Mouse (Mus musculus) heart, embryonic 11.5 days (tissue): ENCODE measurements around the gene Fbxl4. TPM values are rescaled to one million over a fixed set of nuclear protein-coding genes. Genes with fewer than 3 reads are reported as not detected.

Experiments
- ATAC-seq: fragments of 200-750 bp; cut with Nextera tagmentation; replicated peaks from 2 replicates; pipeline ENCODE4 v1.8.0; 2017; ENCODE audit warnings: moderate library complexity; ENCODE audit not compliant: insufficient number of reproducible peaks, low FRiP score, low TSS enrichment
- H3K27ac ChIP-seq: fragments of 300-500 bp; sonication (generic); 2 replicates; pipeline ENCODE4 v1.5.1; 2014; ENCODE audit warnings: mild to moderate bottlenecking, low read depth, low read length
- H3K27me3 ChIP-seq: fragments of 300-500 bp; sonication (generic); 2 replicates; pipeline ENCODE4 v1.6.1; 2014; ENCODE audit warnings: mild to moderate bottlenecking, low read length, mixed read lengths; ENCODE audit not compliant: control insufficient read depth, insufficient read depth
- H3K36me3 ChIP-seq: fragments of 300-500 bp; sonication (generic); 2 replicates; pipeline ENCODE4 v1.6.1; 2014; ENCODE audit warnings: mild to moderate bottlenecking, low read length, moderate library complexity, mixed read lengths; ENCODE audit not compliant: control insufficient read depth, insufficient read depth
- H3K4me1 ChIP-seq: fragments of 300-500 bp; sonication (generic); 2 replicates; pipeline ENCODE4 v1.6.1; 2014; ENCODE audit warnings: low read length; ENCODE audit not compliant: control insufficient read depth, insufficient read depth
- H3K4me2 ChIP-seq: fragments of 300-500 bp; sonication (generic); 2 replicates; pipeline ENCODE4 v1.6.1; 2014; ENCODE audit warnings: mild to moderate bottlenecking, moderate library complexity
- H3K4me3 ChIP-seq: fragments of 300-500 bp; sonication (generic); 2 replicates; pipeline ENCODE4 v1.5.1; 2014; ENCODE audit warnings: low read depth, low read length
- H3K9ac ChIP-seq: fragments of 300-500 bp; sonication (generic); 2 replicates; pipeline ENCODE4 v1.6.1; 2014; ENCODE audit warnings: mild to moderate bottlenecking, low read depth, low read length, moderate library complexity
- H3K9me3 ChIP-seq: fragments of 300-500 bp; sonication (generic); replicated peaks from 2 replicates; pipeline ENCODE4 v1.6.1; 2016; ENCODE audit warnings: low read length; ENCODE audit not compliant: control insufficient read depth
- WGBS: fragments of 180-500 bp; shearing (Covaris S2); extraction: QIAGEN DNeasy Blood & Tissue Kit; methylation state at CpG from one replicate; pipeline ENCODE4 v1.1.7; 2014; ENCODE audit not compliant: insufficient replicate concordance; 5-methylcytosine and 5-hydroxymethylcytosine counted together
- polyA plus RNA-seq: library from polyadenylated mRNA; unstranded; fragments of >200 nt; fragmentation: Nextera tagmentation; extraction: Ambion mirVana; gene quantifications from 2 replicates; pipeline ENCODE4 v1.2.1, GENCODE M21; 2014

Fbxl4 gene
- polyA plus RNA-seq, 1 experiment from 2014 or later = 9.5 TPM

DNA sequence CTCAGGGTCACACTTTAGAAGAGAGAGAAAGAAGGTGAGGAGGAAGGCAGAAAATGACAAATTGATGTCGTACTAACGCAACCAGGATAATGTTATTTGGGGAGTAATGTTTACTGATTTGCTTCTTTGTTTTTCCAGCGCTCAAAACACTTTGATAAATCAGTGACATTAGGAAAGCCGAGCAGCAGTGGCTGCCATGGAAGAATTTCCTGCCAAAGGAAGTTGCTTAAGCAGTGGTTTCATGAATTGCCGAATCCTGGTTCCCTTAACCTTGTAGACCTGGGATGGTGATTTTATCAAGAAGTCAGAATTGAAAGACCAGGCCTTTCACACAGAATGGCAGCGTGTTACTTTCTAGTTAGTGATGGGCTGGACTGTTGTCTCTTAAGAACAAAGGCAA is 23.3 kb downstream of the Fbxl4 start:
- no peak overlapping the region for H3K4me2 ChIP-seq
- H3K27me3 ChIP-seq = no peaks in the 10 kb centered on the region
- H3K4me1 ChIP-seq = no peaks in the 10 kb centered on the region
- H3K9ac ChIP-seq = no peak overlapping the region
- WGBS = 62% methylated on average over 6 of the region's 6 CpGs
- ATAC-seq = no peak
- H3K27ac ChIP-seq = no peak overlapping the region
- H3K9me3 ChIP-seq = no peaks in the 10 kb centered on the region
- H3K36me3 ChIP-seq = no peaks in the 10 kb centered on the region
- H3K4me3 ChIP-seq = no peak overlapping the region

DNA sequence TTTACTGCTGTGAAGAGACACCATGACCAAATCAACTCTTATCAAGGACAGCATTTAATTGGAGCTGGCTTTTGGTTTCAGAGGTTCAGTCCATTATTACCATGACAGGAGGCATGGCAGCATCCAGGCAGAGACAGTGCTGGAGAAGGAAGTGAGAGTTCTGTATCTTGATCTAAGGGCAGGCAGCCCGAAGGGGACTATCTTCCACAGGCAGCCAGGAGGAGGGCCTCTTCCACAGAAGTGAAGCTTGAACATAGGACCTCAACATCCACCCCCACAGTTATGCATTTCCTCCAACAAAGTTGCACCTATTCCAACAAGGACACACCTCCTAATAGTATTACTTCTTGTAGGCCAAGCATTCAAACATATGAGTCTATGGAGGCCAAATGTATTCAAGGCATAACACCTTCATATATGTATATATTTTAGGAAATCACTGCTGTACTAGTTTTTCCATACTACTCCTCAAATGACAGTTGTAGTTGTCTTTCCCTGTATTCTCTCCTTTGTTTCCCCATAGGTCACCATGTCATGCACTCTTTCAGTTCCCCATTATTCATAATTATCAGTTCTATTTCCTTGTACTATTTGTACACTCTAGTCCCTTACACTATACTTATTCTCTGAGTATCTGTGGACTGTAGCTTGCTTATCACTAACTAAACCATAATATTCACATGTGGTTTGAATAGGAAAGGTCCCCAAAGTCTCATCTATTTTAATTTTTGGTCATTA is 26.4 kb downstream of the Fbxl4 start:
- Histone ChIP-seq H3K27me3 (no peaks in the 10 kb centered on the region), H3K4me1 (no peaks in the 10 kb centered on the region), H3K27ac (no peak overlapping the region), H3K9ac (no peak overlapping the region), H3K36me3 (no peaks in the 10 kb centered on the region), H3K9me3 (no peaks in the 10 kb centered on the region), H3K4me3 (no peak overlapping the region), H3K4me2 (no peak overlapping the region)
- WGBS = 86% methylated on average over 1 of the region's 1 CpGs
- no peak for ATAC-seq

DNA sequence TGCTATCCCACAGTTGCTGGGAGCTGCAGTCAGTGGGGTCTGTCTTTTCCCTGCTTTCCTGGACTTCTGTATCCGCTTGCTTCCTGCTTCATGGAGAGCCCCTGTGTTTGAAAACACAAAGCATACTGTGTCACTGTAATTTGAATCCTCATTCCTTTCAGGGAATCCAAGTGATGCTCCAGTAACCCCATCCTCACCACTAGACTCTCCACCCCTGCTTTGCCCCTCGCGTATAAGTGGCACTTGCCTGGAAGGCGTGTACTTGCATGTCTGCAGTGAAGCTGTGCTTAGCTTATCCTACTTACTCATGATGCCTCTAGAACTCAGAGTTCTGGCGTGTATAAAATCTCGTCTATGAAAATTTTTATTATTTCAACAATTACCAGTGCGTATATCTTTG is 32.7 kb downstream of the Fbxl4 start:
- no peak overlapping the region for H3K9ac ChIP-seq
- no peak overlapping the region for H3K27ac ChIP-seq
- no peaks in the 10 kb centered on the region for H3K4me1 ChIP-seq
- no peak overlapping the region for H3K4me2 ChIP-seq
- no peaks in the 10 kb centered on the region for H3K36me3 ChIP-seq
- no peaks in the 10 kb centered on the region for H3K27me3 ChIP-seq
- no peak for ATAC-seq
- no peak overlapping the region for H3K4me3 ChIP-seq
- 61% methylated on average over 7 of the region's 7 CpGs for WGBS
- H3K9me3 ChIP-seq = no peaks in the 10 kb centered on the region

DNA sequence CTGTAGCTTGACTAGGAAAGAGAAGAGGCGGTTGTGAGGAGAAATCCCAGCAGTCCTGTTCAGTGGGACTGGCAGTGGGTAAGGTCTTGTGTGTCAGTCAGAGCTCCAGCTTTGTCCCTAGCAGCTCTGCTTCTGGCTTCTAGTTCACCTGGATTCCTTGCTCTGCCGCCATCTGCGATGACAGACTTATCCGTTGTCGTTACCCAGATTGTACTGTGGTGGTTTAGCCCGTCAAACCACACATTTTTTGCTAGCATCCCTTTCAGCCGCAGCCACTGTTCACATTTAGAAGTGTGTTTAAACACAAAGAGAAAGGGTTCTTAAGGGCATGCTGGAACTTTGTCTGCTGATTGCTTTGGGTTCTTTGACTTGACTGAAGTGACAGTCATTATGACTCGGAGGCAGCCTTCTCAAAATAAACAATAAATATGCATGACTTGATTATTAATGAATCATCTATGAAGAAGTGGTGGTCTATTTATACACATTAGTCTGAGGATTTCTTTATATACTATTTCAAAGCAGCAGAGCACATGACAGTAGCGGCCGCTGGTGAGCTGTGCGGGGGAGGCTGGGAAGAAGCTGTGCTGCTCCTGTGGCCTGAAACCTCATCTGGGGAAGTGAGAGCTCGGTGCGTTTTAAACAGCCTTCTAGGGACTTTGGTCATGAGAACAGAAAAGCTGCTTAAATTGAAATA is 35.6 kb downstream of the Fbxl4 start:
- Histone ChIP-seq H3K27me3 (no peaks in the 10 kb centered on the region), H3K4me3 (no peak overlapping the region), H3K36me3 (no peaks in the 10 kb centered on the region), H3K27ac (no peak overlapping the region), H3K4me2 (no peak overlapping the region), H3K4me1 (no peaks in the 10 kb centered on the region), H3K9me3 (no peaks in the 10 kb centered on the region), H3K9ac (no peak overlapping the region)
- no peak for ATAC-seq
- WGBS = 77% methylated on average over 13 of the region's 13 CpGs

DNA sequence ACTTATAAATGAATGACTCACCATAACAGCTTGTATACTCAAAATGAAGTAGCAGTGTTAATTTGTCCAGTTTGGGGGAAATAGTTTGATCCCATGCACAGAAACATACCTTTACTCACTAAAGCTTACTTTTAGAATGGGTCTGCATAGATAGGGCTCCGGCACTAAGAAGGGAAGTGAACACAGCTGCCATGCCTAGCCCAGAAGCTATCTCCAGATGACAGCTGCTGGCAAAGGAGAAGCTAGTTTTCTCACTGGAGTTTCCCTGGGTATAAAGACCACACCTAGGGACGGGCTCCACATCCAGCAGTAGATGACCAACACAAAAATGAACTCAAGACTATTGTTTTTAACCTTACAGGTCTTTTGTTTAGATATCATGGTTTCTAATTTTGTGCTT is 38.1 kb downstream of the Fbxl4 start:
- no peaks in the 10 kb centered on the region; the same call in 1 of the 2 replicates for H3K9me3 ChIP-seq
- no peak overlapping the region for H3K27ac ChIP-seq
- 76% methylated on average over 2 of the region's 2 CpGs for WGBS
- H3K9ac ChIP-seq = no peak overlapping the region
- H3K27me3 ChIP-seq = no peaks in the 10 kb centered on the region
- no peak overlapping the region for H3K4me2 ChIP-seq
- H3K36me3 ChIP-seq = no peaks in the 10 kb centered on the region
- no peaks in the 10 kb centered on the region for H3K4me1 ChIP-seq
- H3K4me3 ChIP-seq = no peak overlapping the region
- no peak for ATAC-seq

DNA sequence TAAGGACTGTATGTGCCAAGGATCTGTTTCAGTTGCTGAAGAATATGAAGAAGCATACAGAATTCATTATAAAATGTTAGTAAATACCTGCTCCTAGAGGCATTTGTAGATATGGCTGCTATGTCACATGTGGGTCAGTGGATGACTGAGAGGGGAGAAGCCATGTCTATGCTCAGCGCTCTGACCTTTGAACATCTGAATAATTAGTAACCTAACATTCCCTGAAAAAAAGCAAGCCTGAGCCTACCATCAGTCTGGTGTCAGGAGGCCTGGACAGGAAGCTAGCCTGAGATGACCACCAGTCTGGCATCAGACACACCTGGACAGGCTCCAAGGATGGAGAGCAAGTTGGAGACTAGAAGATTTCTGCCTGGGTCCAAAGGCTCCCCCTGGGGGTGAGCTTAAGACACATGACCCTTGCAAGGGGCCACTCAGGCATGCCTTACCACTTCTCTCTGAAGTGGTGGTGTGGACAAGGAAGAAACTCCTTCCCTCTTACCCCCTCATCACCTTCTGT is 39.2 kb downstream of the Fbxl4 start:
- Histone ChIP-seq H3K27ac (no peak overlapping the region), H3K9me3 (no peaks in the 10 kb centered on the region; the same call in 1 of the 2 replicates), H3K4me1 (no peaks in the 10 kb centered on the region), H3K4me3 (no peak overlapping the region), H3K4me2 (no peak overlapping the region), H3K36me3 (no peaks in the 10 kb centered on the region), H3K9ac (no peak overlapping the region), H3K27me3 (no peaks in the 10 kb centered on the region)
- 77% methylated on average over 1 of the region's 1 CpGs for WGBS
- ATAC-seq = no peak

DNA sequence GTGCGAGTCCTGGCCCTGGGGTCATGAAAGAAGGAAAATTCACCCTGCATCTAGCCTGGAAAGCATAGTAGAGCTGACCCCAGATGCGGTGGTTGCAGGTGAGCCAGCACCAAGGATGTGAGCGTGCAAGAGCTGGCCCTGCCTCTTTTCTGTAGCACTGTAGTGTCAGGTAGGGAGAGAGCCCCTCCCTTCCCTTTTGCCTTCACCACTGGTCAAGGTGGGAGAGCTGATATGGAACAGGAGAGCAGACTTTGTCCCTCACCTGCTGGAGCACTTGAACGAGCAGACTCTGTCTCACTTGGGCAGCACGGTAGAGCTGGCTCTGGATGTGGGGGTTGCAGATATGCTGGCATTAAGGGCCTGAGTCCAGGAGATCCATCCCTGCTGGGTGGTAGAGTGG is 39.7 kb downstream of the Fbxl4 start:
- H3K4me2 ChIP-seq = no peak overlapping the region
- H3K27ac ChIP-seq = no peak overlapping the region
- no peak overlapping the region for H3K4me3 ChIP-seq
- no peaks in the 10 kb centered on the region; the same call in 1 of the 2 replicates for H3K9me3 ChIP-seq
- no peaks in the 10 kb centered on the region for H3K4me1 ChIP-seq
- 87% methylated on average over 5 of the region's 5 CpGs for WGBS
- H3K27me3 ChIP-seq = no peaks in the 10 kb centered on the region
- no peaks in the 10 kb centered on the region for H3K36me3 ChIP-seq
- no peak for ATAC-seq
- H3K9ac ChIP-seq = no peak overlapping the region

DNA sequence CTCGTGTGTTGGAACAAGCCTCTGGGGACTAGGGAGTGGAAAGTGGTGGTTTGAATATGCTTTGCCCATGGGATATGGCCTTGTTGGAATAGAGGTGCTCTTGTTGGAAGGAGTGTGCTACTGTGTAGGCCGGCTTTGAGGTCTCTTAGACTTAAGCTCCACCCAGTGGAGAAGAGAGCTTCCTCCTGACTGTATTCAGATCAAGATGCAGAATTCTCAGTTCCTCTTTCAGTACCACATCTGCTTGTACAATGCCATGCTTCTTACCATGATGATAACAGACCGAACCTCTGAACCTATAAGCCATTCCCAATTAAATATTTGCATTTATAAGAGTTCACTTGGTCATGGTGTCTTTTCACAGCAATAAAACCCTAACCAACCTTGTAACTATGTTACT is 44.7 kb downstream of the Fbxl4 start:
- Histone ChIP-seq H3K9ac (no peak overlapping the region), H3K4me1 (no peaks in the 10 kb centered on the region), H3K4me3 (no peak overlapping the region), H3K27ac (no peak overlapping the region), H3K36me3 (no peaks in the 10 kb centered on the region; the same call in 1 of the 2 replicates), H3K4me2 (no peak overlapping the region), H3K9me3 (no peaks in the 10 kb centered on the region; the same call in 1 of the 2 replicates), H3K27me3 (no peaks in the 10 kb centered on the region)
- no peak for ATAC-seq
- 82% methylated on average over 3 of the region's 3 CpGs for WGBS
